ENCODE assay signal across 23 mouse cellular contexts in the genomic region with DNA sequence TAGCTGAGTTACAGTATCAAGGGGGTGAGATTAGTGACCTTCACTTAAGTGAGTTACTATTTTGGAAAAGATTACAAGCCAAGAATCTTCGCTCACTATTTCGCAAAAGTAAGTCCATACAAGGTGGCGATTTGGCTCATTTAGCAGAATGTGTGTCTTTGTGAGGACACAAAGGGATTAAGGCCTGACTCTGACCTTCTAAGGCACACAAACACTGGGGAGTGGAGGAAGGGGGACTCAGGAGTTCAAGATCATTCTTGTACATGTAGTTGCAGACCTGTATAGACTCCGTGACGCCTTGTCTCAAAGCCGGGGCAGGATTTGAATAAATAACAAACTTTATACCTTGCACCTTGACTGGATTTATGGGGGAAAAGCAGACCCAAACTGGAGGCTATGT.
A peak's percentile ranks its signal among the peaks of the same experiment; 100 is the strongest.
DNase-seq lines count a peak whose midpoint lies in the region; ATAC-seq and TF ChIP-seq lines count a peak whose summit lies in the region.
"Had no signal": no experiment of that assay in that cellular context is flagged by ENCODE, and none has a peak within 500 bp of the region (broad histone marks: within the 10 kb centered on the region; RNA-seq: fewer than 3 reads in every experiment).

No protein-coding gene starts in this region.

- no peak overlapping the region for H3K4me2 ChIP-seq in liver, embryonic 12.5 days
- H3K4me2 ChIP-seq: embryonic facial prominence, embryonic 12.5 days; forebrain, embryonic 13.5 days; forebrain, embryonic 15.5 days had no signal

- H3K27me3 ChIP-seq in liver, adult 2 months (ENCODE audit: control insufficient read depth, insufficient read depth, low read length), result no peaks in the 10 kb centered on the region
- H3K27me3 ChIP-seq in liver, embryonic 12.5 days (replicated peaks), result no peaks in the 10 kb centered on the region
- H3K27me3 ChIP-seq: CH12.LX; embryonic facial prominence, embryonic 12.5 days; forebrain, embryonic 13.5 days; forebrain, embryonic 15.5 days had no signal

- H3K4me1 ChIP-seq in liver, adult 2 months (ENCODE audit: control insufficient read depth, insufficient read depth, low read length), result peaks cover 8% of the 10 kb centered on the region
- no peaks in the 10 kb centered on the region for H3K4me1 ChIP-seq in liver, embryonic 12.5 days
- H3K4me1 ChIP-seq: forebrain, embryonic 13.5 days had no signal

- H3K4me3 ChIP-seq in liver, adult 2 months (ENCODE audit: insufficient read depth, low read depth, low read length), result no peak overlapping the region
- no peak overlapping the region for H3K4me3 ChIP-seq in liver, embryonic 12.5 days
- H3K4me3 ChIP-seq: embryonic facial prominence, embryonic 10.5 days; embryonic facial prominence, embryonic 12.5 days; forebrain, embryonic 13.5 days; forebrain, embryonic 15.5 days had no signal

- ATAC-seq in liver, embryonic 12.5 days, result no peak
- ATAC-seq: CD4-positive, CD25-positive, alpha-beta regulatory T cell, adult 4 months; forebrain, embryonic 13.5 days; forebrain, embryonic 15.5 days; forebrain, postnatal 0 days had no signal

- H3K9ac ChIP-seq in liver, adult 2 months (ENCODE audit: low read depth, low read length), result no peak overlapping the region
- H3K9ac ChIP-seq in liver, embryonic 12.5 days, result no peak overlapping the region
- H3K9ac ChIP-seq: embryonic facial prominence, embryonic 12.5 days; forebrain, embryonic 13.5 days; forebrain, embryonic 15.5 days; forebrain, postnatal 0 days had no signal

- no peaks in the 10 kb centered on the region for H3K79me2 ChIP-seq in liver, adult 2 months (ENCODE audit: control insufficient read depth, insufficient read depth, low read length)

- intact Hi-C loops in heart, postnatal 10 days (cut with DNase I), result no loop called here

- TF ChIP-seq POLR2A in liver, adult 2 months (IDR thresholded peaks at IDR 0.05; ENCODE audit: extremely low read depth, insufficient read depth, low read length), result no peak

- no peak overlapping the region for H3K27ac ChIP-seq in liver, adult 2 months (replicated peaks; ENCODE audit: insufficient read depth, low read depth, low read length)
- H3K27ac ChIP-seq in liver, embryonic 12.5 days, result no peak overlapping the region
- H3K27ac ChIP-seq: embryonic facial prominence, embryonic 10.5 days; embryonic facial prominence, embryonic 12.5 days; forebrain, embryonic 13.5 days; forebrain, embryonic 15.5 days had no signal

- no peaks in the 10 kb centered on the region for H3K36me3 ChIP-seq in liver, adult 2 months (ENCODE audit: control insufficient read depth, insufficient read depth, low read length)
- no peaks in the 10 kb centered on the region for H3K36me3 ChIP-seq in liver, embryonic 12.5 days
- H3K36me3 ChIP-seq: embryonic facial prominence, embryonic 10.5 days; embryonic facial prominence, embryonic 12.5 days; forebrain, embryonic 15.5 days had no signal

- DNase-seq in heart, adult 11 months, result peak; percentile 50
- DNase-seq in heart, postnatal 10 days, result no peak
- peak; percentile 18 for DNase-seq in liver, adult 2 months (ENCODE audit: extremely low read depth, low read depth, low spot score)
- DNase-seq in ZHBTc4 (ENCODE audit: low read depth, low spot score), result peak; percentile 46
- no peak for DNase-seq in spleen, postnatal 14 days (ENCODE audit: low spot score in 2 of 2)
- DNase-seq: adrenal gland, adult 2 months; adrenal gland, postnatal 10 days; adrenal gland, postnatal 25 days; B cell, adult 2 months; cerebellum, adult 11 months; cerebellum, adult 18-20 months; cerebellum, adult 8-10 months; cerebellum, adult 9-11 months; cerebellum, postnatal 14 days; cerebellum, postnatal 36 days; forebrain, postnatal 0 days had no signal

- no peaks in the 10 kb centered on the region for H3K9me3 ChIP-seq in liver, embryonic 12.5 days (replicated peaks)
- H3K9me3 ChIP-seq: embryonic facial prominence, embryonic 10.5 days; embryonic facial prominence, embryonic 12.5 days; forebrain, embryonic 15.5 days had no signal

- TF ChIP-seq CTCF in liver, adult 2 months (IDR thresholded peaks at IDR 0.05; ENCODE audit: low read depth, low read length), result no peak

- WGBS in liver, adult 2 months, result 94% methylated on average over 6 of the region's 6 CpGs
- 88% methylated on average over 6 of the region's 6 CpGs for WGBS in liver, embryonic 12.5 days (ENCODE audit: insufficient replicate concordance)

Comparison
In these comparisons a context has a peak if more than half of its experiments do, and no peak if none do; other contexts are left out.
1. DNase-seq: peak in heart, adult 11 months (single experiment), liver, adult 2 months (single experiment) and ZHBTc4 (single experiment); none in heart, postnatal 10 days (0 of 2) and spleen, postnatal 14 days (0 of 2).